Mouse (Mus musculus) T-cell, adult 2 months (primary cell): ENCODE results near the gene Olfr146.

Experiments used
- DNase-seq: peaks from one replicate; pipeline ENCODE4 v3.0.0; 2022; ENCODE audit warnings: low spot score

The Olfr146 gene

DNA sequence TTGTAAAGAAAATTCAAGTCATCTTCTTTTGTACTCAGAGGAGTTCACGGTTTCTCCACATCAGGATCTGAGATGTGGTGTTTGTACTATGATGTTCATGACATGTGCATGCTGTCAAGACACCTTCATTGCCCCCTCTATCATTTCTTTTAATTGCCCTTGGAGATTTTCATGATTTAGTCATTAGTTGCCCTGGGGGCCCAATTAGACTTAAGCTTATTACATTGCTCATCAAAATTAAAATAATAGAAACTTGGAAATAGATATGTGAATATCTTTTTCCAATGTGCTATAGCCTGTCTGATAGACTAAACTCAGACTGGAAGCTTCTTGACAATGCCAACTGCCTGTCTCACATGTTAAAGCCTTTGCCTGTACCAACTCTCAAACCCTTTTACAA is at the start of gene Olfr146:
TSS of gene Olfr146 (minus strand) at position 101 of the 400 bp plus-strand sequence.
- no peak for DNase-seq

DNA sequence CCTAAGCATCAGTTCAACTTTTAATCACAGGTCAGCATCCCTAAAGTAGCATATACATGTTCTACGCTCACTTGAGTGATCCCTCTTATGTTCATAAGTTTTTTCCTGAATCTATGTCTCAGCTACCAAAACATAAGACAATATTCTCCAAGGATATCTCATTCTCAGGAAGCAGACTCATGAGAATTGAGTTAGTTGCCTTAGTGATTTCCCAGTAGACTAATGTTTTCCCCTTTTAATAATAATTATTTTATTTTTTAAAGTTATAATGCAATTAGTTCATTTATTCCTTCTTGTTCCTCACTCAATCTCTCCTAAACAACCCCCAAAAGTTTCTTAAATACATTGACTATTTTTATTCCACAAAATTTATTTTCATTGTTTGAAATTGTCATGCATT is 41.7 kb upstream of the Olfr146 start, which contains the start of gene Olfr937:
TSS of gene Olfr937 (minus strand) at position 101 of the 400 bp plus-strand sequence.
- no peak for DNase-seq

DNA sequence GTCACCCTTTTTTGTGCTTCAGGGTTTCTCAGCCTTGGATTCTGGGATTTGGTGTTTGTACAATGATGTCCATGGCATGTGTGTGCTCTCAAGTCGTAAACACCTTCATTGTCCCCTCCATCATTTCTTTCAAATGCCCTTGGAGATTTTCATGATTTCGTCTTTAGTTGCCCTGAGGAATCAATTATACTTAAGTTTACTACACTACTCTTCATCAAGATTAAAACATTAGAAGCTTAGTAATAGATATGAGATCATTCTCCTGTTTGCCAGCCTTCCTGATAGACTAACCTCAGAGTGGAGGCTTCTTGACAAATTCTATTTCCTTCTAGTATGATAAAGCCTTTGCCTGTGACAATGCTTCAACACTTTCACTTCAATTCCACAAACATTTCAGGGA is 23.6 kb downstream of the Olfr146 start, which contains the start of gene Olfr935:
TSS of gene Olfr935 (minus strand) at position 101 of the 400 bp plus-strand sequence.
- DNase-seq, result no peak

DNA sequence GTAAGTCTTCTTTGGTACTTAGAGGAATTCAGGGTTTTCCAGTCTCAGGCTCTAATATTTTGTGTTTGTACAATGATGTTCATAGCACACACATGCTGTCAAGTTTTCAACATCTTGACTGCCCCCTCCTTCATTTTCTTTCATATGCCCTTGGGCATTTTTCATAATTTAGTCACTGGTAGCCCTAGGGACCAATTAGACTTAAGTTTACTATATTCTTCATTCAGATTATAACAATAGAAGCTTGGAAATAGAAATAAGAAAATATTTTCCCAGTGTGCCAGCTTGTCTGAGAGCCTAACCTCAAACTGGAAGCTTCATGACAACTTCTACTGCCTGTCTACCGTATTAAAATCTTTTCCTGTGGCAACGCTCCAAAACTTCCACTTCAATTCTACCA is 35.0 kb downstream of the Olfr146 start, which contains the start of gene Olfr934:
TSS of gene Olfr934 (minus strand) at position 101 of the 400 bp plus-strand sequence.
- no peak for DNase-seq

DNA sequence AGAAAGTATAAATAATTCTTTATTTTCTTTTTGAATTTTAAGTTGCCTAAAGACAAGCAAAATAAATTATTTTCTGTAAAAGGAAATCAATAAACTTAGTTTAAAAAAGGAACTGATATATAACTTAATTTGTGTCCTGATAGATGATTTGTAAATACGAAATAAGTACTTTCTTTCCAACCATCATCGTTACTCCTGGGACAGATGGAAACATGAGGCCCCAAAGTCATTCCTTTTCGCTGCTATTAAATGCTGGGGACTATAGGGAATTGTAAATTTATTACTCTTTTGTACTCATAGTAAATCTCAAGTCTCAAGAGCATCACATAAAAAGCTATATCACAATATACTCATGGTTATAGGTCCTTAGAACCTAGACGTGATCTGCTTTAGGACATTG is 51.2 kb downstream of the Olfr146 start, which contains the start of gene Olfr933:
TSS of gene Olfr933 (plus strand) at position 301 of the 400 bp plus-strand sequence.
- no peak for DNase-seq
